Mouse (Mus musculus) large intestine, adult 2 months (tissue): Measurements from ENCODE around the gene Rpl36-ps4. TPM values are rescaled to one million over a fixed set of nuclear protein-coding genes. Genes with fewer than 3 reads are reported as not detected.
A peak's percentile ranks its signal among the peaks of the same experiment; 100 is the strongest.

Experiments used
- DNase-seq: peaks from one replicate; pipeline ENCODE4 v3.0.0-alpha.2; 2012; ENCODE audit warnings: low read depth, low spot score
- WGBS: fragments of 180-500 bp; shearing (Covaris S2); methylation state at CpG from one replicate; pipeline ENCODE4 v1.1.7; 2018; 5-methylcytosine and 5-hydroxymethylcytosine counted together
- polyA plus RNA-seq: library from polyadenylated mRNA; depleted of rRNA; stranded (reverse); fragments of >200 nt; gene quantifications from 2 replicates; pipeline ENCODE4 v1.2.3, GENCODE M21; 2012; rRNA removed

Gene Rpl36-ps4
- not detected in 2 replicates for polyA plus RNA-seq

GRCm38 (mm10) chr17:87920677-87921076 lies at the start of gene Rpl36-ps4:
Gene Rpl36-ps4, plus strand, starts transcription at chr17:87920977.
- WGBS, result 77% methylated on average over 5 of the region's 5 CpGs
- DNase-seq, result no peak

GRCm38 (mm10) chr17:87871461-87872126 lies 49.2 kb upstream of the Rpl36-ps4 start:
- 60% methylated on average over 13 of the region's 13 CpGs for WGBS
- DNase-seq, result no peak

GRCm38 (mm10) chr17:87872286-87872685 lies 48.5 kb upstream of the Rpl36-ps4 start:
- no peak for DNase-seq
- WGBS, result 42% methylated on average over 4 of the region's 4 CpGs

GRCm38 (mm10) chr17:87873456-87873855 lies 47.3 kb upstream of the Rpl36-ps4 start:
- 76% methylated on average over 7 of the region's 7 CpGs for WGBS
- no peak for DNase-seq

GRCm38 (mm10) chr17:87873943-87874342 lies 46.8 kb upstream of the Rpl36-ps4 start:
- 68% methylated on average over 4 of the region's 4 CpGs for WGBS
- DNase-seq, result no peak

GRCm38 (mm10) chr17:87875346-87875920 lies 45.3 kb upstream of the Rpl36-ps4 start:
- 78% methylated on average over 8 of the region's 8 CpGs for WGBS
- DNase-seq, result no peak

GRCm38 (mm10) chr17:87876295-87877000 lies 44.3 kb upstream of the Rpl36-ps4 start:
- WGBS, result 80% methylated on average over 11 of the region's 11 CpGs
- no peak for DNase-seq

- WGBS, result 46% methylated on average over 25 of the region's 25 CpGs
- DNase-seq, result no peak
Observed at GRCm38 (mm10) chr17:87877207-87878073, 43.3 kb upstream of the Rpl36-ps4 start.

GRCm38 (mm10) chr17:87878556-87879483 lies 42.0 kb upstream of the Rpl36-ps4 start:
- no peak for DNase-seq
- WGBS, result 90% methylated on average over 10 of the region's 10 CpGs

GRCm38 (mm10) chr17:87879484-87880225 lies 41.1 kb upstream of the Rpl36-ps4 start:
- DNase-seq, result no peak
- 55% methylated on average over 9 of the region's 9 CpGs for WGBS

- 12% methylated on average over 1 of the region's 1 CpGs for WGBS
- DNase-seq, result peak; percentile 19
Observed at GRCm38 (mm10) chr17:87882594-87882993, 38.2 kb upstream of the Rpl36-ps4 start.

GRCm38 (mm10) chr17:87897175-87897574 lies 23.6 kb upstream of the Rpl36-ps4 start:
- DNase-seq, result no peak
- 55% methylated on average over 6 of the region's 6 CpGs for WGBS

GRCm38 (mm10) chr17:87900677-87901076 lies 20.1 kb upstream of the Rpl36-ps4 start:
- WGBS, result 74% methylated on average over 4 of the region's 4 CpGs
- DNase-seq, result no peak

GRCm38 (mm10) chr17:87901163-87901562 lies 19.6 kb upstream of the Rpl36-ps4 start:
- no peak for DNase-seq
- WGBS, result 16% methylated on average over 7 of the region's 7 CpGs

GRCm38 (mm10) chr17:87903213-87903612 lies 17.6 kb upstream of the Rpl36-ps4 start:
- 29% methylated on average over 6 of the region's 6 CpGs for WGBS
- DNase-seq, result no peak

- 93% methylated on average over 8 of the region's 8 CpGs for WGBS
- DNase-seq, result no peak
Observed at GRCm38 (mm10) chr17:87903725-87904124, 17.1 kb upstream of the Rpl36-ps4 start.

- DNase-seq, result no peak
- 94% methylated on average over 3 of the region's 3 CpGs for WGBS
Observed at GRCm38 (mm10) chr17:87915386-87915785, 5.4 kb upstream of the Rpl36-ps4 start.

- DNase-seq, result no peak
Observed at GRCm38 (mm10) chr17:87918121-87918520, 2.7 kb upstream of the Rpl36-ps4 start.

More at GRCm38 (mm10) chr17:87918121-87918520, 2.7 kb upstream of the Rpl36-ps4 start:
- WGBS, result 91% methylated on average over 5 of the region's 5 CpGs
